Mouse (Mus musculus) neural tube, embryonic 14.5 days (tissue): ENCODE results near the gene Btbd19. TPM values are rescaled to one million over a fixed set of nuclear protein-coding genes. Genes with fewer than 3 reads are reported as not detected.

Experiments used
- ATAC-seq: fragments of 200-750 bp; cut with Nextera tagmentation; 2 replicates; pipeline ENCODE4 v1.8.0; 2017; ENCODE audit warnings: low read depth, mild to moderate bottlenecking, moderate TSS enrichment, moderate library complexity
- H3K27ac ChIP-seq: fragments of 300-500 bp; sonication (generic); 2 replicates; pipeline ENCODE4 v1.5.1; 2014; ENCODE audit warnings: low read depth, mild to moderate bottlenecking, control low read depth, low read length, moderate library complexity, mixed read lengths
- H3K27me3 ChIP-seq: fragments of 300-500 bp; sonication (generic); 2 replicates; pipeline ENCODE4 v1.6.1; 2014; ENCODE audit warnings: low read length; ENCODE audit not compliant: control insufficient read depth, insufficient read depth
- H3K36me3 ChIP-seq: fragments of 300-500 bp; sonication (generic); 2 replicates; pipeline ENCODE4 v1.6.1; 2014; ENCODE audit warnings: low read length, mixed read lengths; ENCODE audit not compliant: control insufficient read depth, insufficient read depth
- H3K4me1 ChIP-seq: fragments of 300-500 bp; sonication (generic); 2 replicates; pipeline ENCODE4 v1.6.1; 2014; ENCODE audit warnings: low read length; ENCODE audit not compliant: control insufficient read depth, insufficient read depth
- H3K4me2 ChIP-seq: fragments of 300-500 bp; sonication (generic); 2 replicates; pipeline ENCODE4 v1.6.1; 2014; ENCODE audit warnings: mild to moderate bottlenecking, low read depth, low read length, control low read depth
- H3K4me3 ChIP-seq: fragments of 300-500 bp; sonication (generic); 2 replicates; pipeline ENCODE4 v1.5.1; 2014; ENCODE audit warnings: low read depth, low read length, control low read depth, mixed read lengths
- H3K9ac ChIP-seq: fragments of 300-500 bp; sonication (generic); replicated peaks from 2 replicates; pipeline ENCODE4 v1.6.1; 2014; ENCODE audit warnings: low read depth, mild to moderate bottlenecking, control low read depth, low read length, mixed read lengths
- H3K9me3 ChIP-seq: fragments of 300-500 bp; sonication (generic); 2 replicates; pipeline ENCODE4 v1.6.1; 2016; ENCODE audit warnings: low read length; ENCODE audit not compliant: control insufficient read depth
- WGBS: fragments of 180-500 bp; shearing (Covaris S2); extraction: QIAGEN DNeasy Blood & Tissue Kit; methylation state at CpG from one replicate; pipeline ENCODE4 v1.1.7; 2014; 5-methylcytosine and 5-hydroxymethylcytosine counted together
- polyA plus RNA-seq: library from polyadenylated mRNA; unstranded; fragments of >200 nt; fragmentation: Nextera tagmentation; extraction: Ambion mirVana; gene quantifications from 2 replicates; pipeline ENCODE4 v1.2.1, GENCODE M21; 2014

The Btbd19 gene
- polyA plus RNA-seq, 1 experiment from 2014 or later, result 3.9 TPM

DNA sequence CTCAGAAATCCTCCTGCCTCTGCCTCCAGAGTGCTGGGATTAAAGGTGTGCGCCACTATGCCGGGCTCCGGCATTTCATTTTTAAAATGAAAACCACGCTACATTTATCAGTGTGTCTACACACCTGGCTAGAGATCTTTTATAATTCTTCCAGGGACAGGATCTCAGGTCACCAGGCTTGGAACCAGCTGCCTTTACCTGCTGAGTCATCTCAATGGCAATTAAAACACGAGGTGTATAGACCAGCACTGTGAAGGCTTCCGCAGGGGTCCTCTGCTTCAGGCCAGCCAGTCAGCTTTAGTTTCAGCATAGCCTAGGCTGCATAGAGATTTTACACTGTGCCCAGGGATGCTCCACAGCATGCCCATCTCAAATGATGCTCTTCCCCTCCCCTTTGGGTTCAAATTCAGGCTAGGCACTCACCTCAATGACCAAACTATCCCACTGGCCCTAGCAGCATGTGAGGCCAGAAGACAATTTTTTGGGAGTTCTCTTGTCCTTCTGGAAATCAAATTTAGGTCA lies 24.7 kb upstream of the Btbd19 start:
- Histone ChIP-seq H3K4me1 (no peaks in the 10 kb centered on the region), H3K27ac (no peak overlapping the region), H3K4me3 (no peak overlapping the region), H3K4me2 (no peak overlapping the region), H3K36me3 (peaks cover 40% of the 10 kb centered on the region), H3K9me3 (no peaks in the 10 kb centered on the region), H3K27me3 (no peaks in the 10 kb centered on the region), H3K9ac (no peak overlapping the region)
- no peak for ATAC-seq
- WGBS, result 94% methylated on average over 6 of the region's 6 CpGs

- Histone ChIP-seq H3K9me3 (no peaks in the 10 kb centered on the region), H3K27ac (no peak overlapping the region), H3K4me1 (no peaks in the 10 kb centered on the region), H3K4me2 (no peak overlapping the region), H3K9ac (no peak overlapping the region), H3K4me3 (no peak overlapping the region), H3K27me3 (no peaks in the 10 kb centered on the region), H3K36me3 (peaks cover 40% of the 10 kb centered on the region)
- 77% methylated on average over 6 of the region's 6 CpGs for WGBS
- ATAC-seq, result no peak
Observed at GRCm38 (mm10) chr4:117149291-117150211, 24.0 kb upstream of the Btbd19 start.

- no peaks in the 10 kb centered on the region for H3K9me3 ChIP-seq
- H3K4me1 ChIP-seq, result no peaks in the 10 kb centered on the region
- 68% methylated on average over 24 of the region's 24 CpGs for WGBS
- no peak overlapping the region for H3K4me2 ChIP-seq
- no peak overlapping the region for H3K4me3 ChIP-seq
- ATAC-seq, result no peak
- H3K27ac ChIP-seq, result no peak overlapping the region
- H3K27me3 ChIP-seq, result no peaks in the 10 kb centered on the region
- H3K9ac ChIP-seq, result no peak overlapping the region
- peaks cover 33% of the 10 kb centered on the region for H3K36me3 ChIP-seq
Observed at GRCm38 (mm10) chr4:117148815-117149214, 23.3 kb upstream of the Btbd19 start.

GRCm38 (mm10) chr4:117148047-117148713 lies 22.7 kb upstream of the Btbd19 start:
- Histone ChIP-seq H3K9ac (no peak overlapping the region), H3K36me3 (peaks cover 27% of the 10 kb centered on the region), H3K27me3 (no peaks in the 10 kb centered on the region), H3K4me3 (no peak overlapping the region), H3K4me2 (no peak overlapping the region), H3K4me1 (no peaks in the 10 kb centered on the region), H3K27ac (no peak overlapping the region), H3K9me3 (no peaks in the 10 kb centered on the region)
- 85% methylated on average over 18 of the region's 18 CpGs for WGBS
- ATAC-seq, result no peak

DNA sequence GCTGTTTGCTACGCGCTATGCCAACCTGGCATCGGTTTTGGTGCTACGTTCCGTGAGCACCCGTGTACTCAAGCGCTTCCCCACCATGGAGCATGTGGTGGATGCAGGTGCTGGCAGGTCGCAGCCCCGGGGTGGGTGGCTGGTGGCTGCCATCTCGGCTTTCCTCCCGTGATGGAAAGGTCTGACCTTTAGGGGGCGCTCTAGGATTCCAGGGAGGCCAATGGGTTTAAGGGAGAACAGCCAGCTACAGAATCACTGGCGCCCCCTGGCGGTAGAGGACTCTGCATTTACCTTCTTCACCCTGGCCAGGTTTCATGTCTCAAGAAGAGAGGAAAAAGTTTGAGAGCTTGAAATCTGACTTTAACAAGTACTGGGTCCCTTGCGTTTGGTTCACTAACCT lies 20.7 kb upstream of the Btbd19 start:
- no peak overlapping the region for H3K4me3 ChIP-seq

GRCm38 (mm10) chr4:117145248-117145647 lies 19.7 kb upstream of the Btbd19 start:
- no peak overlapping the region for H3K4me2 ChIP-seq
- WGBS, result 97% methylated on average over 13 of the region's 13 CpGs
- no peaks in the 10 kb centered on the region for H3K4me1 ChIP-seq
- H3K4me3 ChIP-seq, result no peak overlapping the region
- no peak for ATAC-seq
- no peak overlapping the region for H3K27ac ChIP-seq
- H3K36me3 ChIP-seq, result peaks cover under 1% of the 10 kb centered on the region
- no peaks in the 10 kb centered on the region for H3K27me3 ChIP-seq
- H3K9me3 ChIP-seq, result no peaks in the 10 kb centered on the region
- no peak overlapping the region for H3K9ac ChIP-seq

More for the DNA sequence above, 20.7 kb upstream of the Btbd19 start:
- Histone ChIP-seq H3K27me3 (no peaks in the 10 kb centered on the region), H3K27ac (no peak overlapping the region), H3K9me3 (no peaks in the 10 kb centered on the region), H3K9ac (no peak overlapping the region), H3K4me2 (no peak overlapping the region), H3K4me1 (no peaks in the 10 kb centered on the region), H3K36me3 (peaks cover 10% of the 10 kb centered on the region)
- no peak for ATAC-seq
- 30% methylated on average over 15 of the region's 15 CpGs for WGBS

- Histone ChIP-seq H3K4me1 (no peaks in the 10 kb centered on the region), H3K27ac (no peak overlapping the region), H3K4me2 (no peak overlapping the region), H3K36me3 (no peaks in the 10 kb centered on the region), H3K27me3 (no peaks in the 10 kb centered on the region), H3K4me3 (no peak overlapping the region), H3K9me3 (no peaks in the 10 kb centered on the region), H3K9ac (no peak overlapping the region)
- 56% methylated on average over 7 of the region's 7 CpGs for WGBS
- ATAC-seq, result no peak
Observed at GRCm38 (mm10) chr4:117143023-117143422, 17.5 kb upstream of the Btbd19 start.

DNA sequence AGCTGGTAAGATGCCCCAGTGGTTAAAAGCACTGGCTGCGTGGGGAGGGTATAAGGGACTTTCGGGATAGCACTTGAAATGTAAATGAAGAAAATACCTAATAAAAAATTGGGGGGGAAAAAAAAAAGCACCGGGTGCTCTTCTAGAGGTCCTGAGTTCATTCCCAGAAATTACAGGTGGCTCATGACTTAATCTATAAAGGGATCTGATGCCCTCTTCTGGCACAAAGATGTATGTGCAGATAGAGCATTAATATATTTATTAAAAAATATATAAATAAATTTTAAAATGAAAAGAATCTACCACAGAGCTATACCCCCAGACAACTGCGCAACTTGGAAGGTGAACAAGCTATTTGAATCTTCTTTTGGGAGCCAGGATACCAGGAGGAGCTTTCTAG lies 15.1 kb upstream of the Btbd19 start:
- Histone ChIP-seq H3K4me2 (no peak overlapping the region), H3K9ac (no peak overlapping the region), H3K27ac (no peak overlapping the region), H3K4me3 (no peak overlapping the region), H3K9me3 (no peaks in the 10 kb centered on the region), H3K27me3 (no peaks in the 10 kb centered on the region), H3K4me1 (no peaks in the 10 kb centered on the region), H3K36me3 (no peaks in the 10 kb centered on the region)
- no peak for ATAC-seq
- WGBS, result 37% methylated on average over 4 of the region's 4 CpGs

GRCm38 (mm10) chr4:117139217-117139612 lies 13.7 kb upstream of the Btbd19 start:
- H3K4me2 ChIP-seq, result no peak overlapping the region
- WGBS, result 4% methylated on average over 2 of the region's 2 CpGs
- H3K4me3 ChIP-seq, result no peak overlapping the region
- ATAC-seq, result no peak
- H3K9me3 ChIP-seq, result no peaks in the 10 kb centered on the region
- H3K27ac ChIP-seq, result no peak overlapping the region
- H3K36me3 ChIP-seq, result no peaks in the 10 kb centered on the region
- no peaks in the 10 kb centered on the region for H3K4me1 ChIP-seq
- no peaks in the 10 kb centered on the region for H3K27me3 ChIP-seq
- no peak overlapping the region for H3K9ac ChIP-seq
